Mouse (Mus musculus) 416B (cell line): ENCODE measurements at regions not wholly inside any gene's neighbourhood (a gene's known extent, or its start where the extent isn't known, plus 50 kb on each side); places are given as distances from the start of the nearest gene placed in this dataset.

Experiments used
- DNase-seq: peaks from one replicate; pipeline ENCODE4 v3.0.0; 2011; ENCODE audit warnings: low read depth

- no peak for DNase-seq
These were observed 197.3 kb upstream of the Irx3 start for GRCm38 (mm10) chr8:91999189-91999588.

GRCm38 (mm10) chr8:91997892-91998189, 196.0 kb upstream of the Irx3 start:
- no peak for DNase-seq

GRCm38 (mm10) chr8:91997023-91997891, 195.4 kb upstream of the Irx3 start:
- no peak for DNase-seq

- DNase-seq, result no peak
These were observed 194.6 kb upstream of the Irx3 start for GRCm38 (mm10) chr8:91996305-91997022.

- DNase-seq, result no peak
These were observed 193.7 kb upstream of the Irx3 start for GRCm38 (mm10) chr8:91995407-91996144.

GRCm38 (mm10) chr8:91991542-91992452, 189.9 kb upstream of the Irx3 start:
- DNase-seq, result no peak

- DNase-seq, result no peak
These were observed 189.1 kb upstream of the Irx3 start for GRCm38 (mm10) chr8:91990952-91991351.

- no peak for DNase-seq
These were observed 188.2 kb upstream of the Irx3 start for GRCm38 (mm10) chr8:91990048-91990447.

GRCm38 (mm10) chr8:91988866-91989633, 187.2 kb upstream of the Irx3 start:
- no peak for DNase-seq

- DNase-seq, result no peak
These were observed 186.0 kb upstream of the Irx3 start for GRCm38 (mm10) chr8:91987854-91988253.

GRCm38 (mm10) chr8:91983171-91983570, 181.3 kb upstream of the Irx3 start:
- no peak for DNase-seq

- no peak for DNase-seq
These were observed 175.2 kb upstream of the Irx3 start for GRCm38 (mm10) chr8:91976900-91977585.

- no peak for DNase-seq
These were observed 173.6 kb upstream of the Irx3 start for GRCm38 (mm10) chr8:91975460-91975859.

- DNase-seq, result no peak
These were observed 172.8 kb upstream of the Irx3 start for GRCm38 (mm10) chr8:91974636-91975035.

- DNase-seq, result no peak
These were observed 172.1 kb upstream of the Irx3 start for GRCm38 (mm10) chr8:91973951-91974439.

- DNase-seq, result no peak
These were observed 165.5 kb upstream of the Irx3 start for GRCm38 (mm10) chr8:91967407-91967806.

- no peak for DNase-seq
These were observed 165.1 kb upstream of the Irx3 start for GRCm38 (mm10) chr8:91966891-91967370.

GRCm38 (mm10) chr8:91961696-91962095, 159.8 kb upstream of the Irx3 start:
- no peak for DNase-seq

GRCm38 (mm10) chr8:91955170-91955569, 153.3 kb upstream of the Irx3 start:
- DNase-seq, result no peak

GRCm38 (mm10) chr8:91952981-91953380, 151.1 kb upstream of the Irx3 start:
- DNase-seq, result no peak
